Mouse (Mus musculus): Measurements from ENCODE around the gene Psma4. TPM values are rescaled to one million over a fixed set of nuclear protein-coding genes. Genes with fewer than 3 reads are reported as not detected.
"Not testable (repeated sequence)": the region's sequence is repeated elsewhere in the genome, so short reads cannot be mapped to it uniquely, and the experiment has no call there.

Psma4 gene
- polyA plus RNA-seq, 1 experiment from 2014 or later: 201 TPM

DNA sequence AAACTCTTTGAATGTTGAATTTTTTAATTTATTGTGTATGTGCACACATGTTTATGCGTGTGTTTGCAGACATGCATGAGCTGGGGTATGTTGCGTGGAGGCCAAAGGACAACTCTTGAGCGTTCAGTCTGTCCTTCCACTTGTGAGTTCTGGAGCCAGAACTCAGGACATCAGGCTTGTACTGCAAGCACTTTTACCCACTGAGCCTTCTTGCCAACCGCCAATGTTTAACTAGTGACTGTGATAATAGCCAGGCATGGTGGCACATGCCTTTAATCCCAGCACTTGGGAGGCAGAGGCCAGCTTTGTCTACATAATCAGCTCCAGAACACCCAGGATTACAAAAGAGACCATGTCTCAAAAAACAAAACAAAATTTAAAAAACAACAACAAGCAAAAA is 8.5 kb upstream of the Psma4 start:
- Histone ChIP-seq H3K9me3 (ENCODE audit: control insufficient read depth, low read length) (no peaks in the 10 kb centered on the region), H3K36me3 (ENCODE audit: control insufficient read depth, insufficient read depth, low read length) (no peaks in the 10 kb centered on the region), H3K27ac (replicated peaks) (no peak overlapping the region), H3K4me1 (replicated peaks; ENCODE audit: control insufficient read depth, insufficient read depth) (no peaks in the 10 kb centered on the region), H3K27me3 (ENCODE audit: control insufficient read depth, insufficient read depth, low read length) (no peaks in the 10 kb centered on the region), H3K4me2 (replicated peaks; ENCODE audit: low read depth) (no peak overlapping the region), H3K4me3 (ENCODE audit: low read depth, low read length) (no peak overlapping the region), H3K9ac (ENCODE audit: low read length) (no peak overlapping the region)
- 84% methylated on average over 4 of the region's 4 CpGs for WGBS
- TF ChIP-seq EP300 (optimal IDR thresholded peaks at IDR 0.05) (no peak), CTCF (IDR thresholded peaks at IDR 0.05; ENCODE audit: low read depth) (no peak)
- no peak for ATAC-seq (ENCODE audit: low FRiP score, low TSS enrichment)
- DNase-seq (ENCODE audit: low spot score): no peak

- DNase-seq (ENCODE audit: low spot score) (no peak), ATAC-seq (ENCODE audit: low FRiP score, low TSS enrichment) (no peak)
- WGBS: 70% methylated on average over 2 of the region's 2 CpGs
- Histone ChIP-seq H3K36me3 (ENCODE audit: control insufficient read depth, insufficient read depth, low read length) (no peaks in the 10 kb centered on the region), H3K27me3 (ENCODE audit: control insufficient read depth, insufficient read depth, low read length) (no peaks in the 10 kb centered on the region), H3K9me3 (ENCODE audit: control insufficient read depth, low read length) (no peaks in the 10 kb centered on the region), H3K27ac (replicated peaks) (no peak overlapping the region), H3K4me3 (ENCODE audit: low read depth, low read length) (no peak overlapping the region), H3K9ac (ENCODE audit: low read length) (no peak overlapping the region), H3K4me2 (replicated peaks; ENCODE audit: low read depth) (no peak overlapping the region), H3K4me1 (replicated peaks; ENCODE audit: control insufficient read depth, insufficient read depth) (no peaks in the 10 kb centered on the region)
- TF ChIP-seq CTCF (IDR thresholded peaks at IDR 0.05; ENCODE audit: low read depth) (peak; percentile 18; the same call in 1 of the 2 replicates), EP300 (optimal IDR thresholded peaks at IDR 0.05) (no peak)
These were observed 6.1 kb upstream of the Psma4 start for GRCm38 (mm10) chr9:54944467-54944866.

- Histone ChIP-seq H3K4me3 (ENCODE audit: low read depth, low read length) (no peak overlapping the region), H3K27ac (replicated peaks) (no peak overlapping the region), H3K27me3 (ENCODE audit: control insufficient read depth, insufficient read depth, low read length) (no peaks in the 10 kb centered on the region), H3K4me1 (replicated peaks; ENCODE audit: control insufficient read depth, insufficient read depth) (no peaks in the 10 kb centered on the region), H3K4me2 (replicated peaks; ENCODE audit: low read depth) (no peak overlapping the region), H3K36me3 (ENCODE audit: control insufficient read depth, insufficient read depth, low read length) (no peaks in the 10 kb centered on the region), H3K9me3 (ENCODE audit: control insufficient read depth, low read length) (no peaks in the 10 kb centered on the region), H3K9ac (ENCODE audit: low read length) (no peak overlapping the region)
- DNase-seq (ENCODE audit: low spot score): no peak
- ATAC-seq (ENCODE audit: low FRiP score, low TSS enrichment): no peak
- TF ChIP-seq CTCF (IDR thresholded peaks at IDR 0.05; ENCODE audit: low read depth): no peak
- no peak for TF ChIP-seq EP300 (optimal IDR thresholded peaks at IDR 0.05)
- 71% methylated on average over 16 of the region's 16 CpGs for WGBS
These were observed 4.3 kb upstream of the Psma4 start for GRCm38 (mm10) chr9:54946256-54946655.

DNA sequence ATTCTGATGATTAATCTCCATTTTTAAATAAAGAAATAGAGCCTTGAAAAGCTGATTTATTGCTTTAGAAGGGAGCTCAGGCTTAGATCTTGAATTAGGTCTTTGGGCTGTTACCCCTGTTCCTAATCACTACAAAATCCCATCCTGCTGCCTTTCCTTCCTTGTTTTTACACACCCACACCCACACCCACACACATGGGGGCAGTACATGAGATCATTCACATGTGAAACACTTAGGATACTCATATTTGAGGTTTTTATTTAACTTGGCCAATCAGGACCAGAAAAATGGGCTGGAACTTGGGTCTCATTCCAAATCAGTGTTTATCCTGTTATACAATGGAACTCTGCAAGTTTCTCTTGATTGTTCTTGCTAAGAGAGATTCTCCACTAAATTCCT is 1.1 kb upstream of the Psma4 start:
- peaks cover 6% of the 10 kb centered on the region; the same call in 1 of the 2 replicates for H3K36me3 ChIP-seq (ENCODE audit: control insufficient read depth, insufficient read depth, low read length)
- DNase-seq (ENCODE audit: low spot score) (no peak), ATAC-seq (ENCODE audit: low FRiP score, low TSS enrichment) (no peak)
- TF ChIP-seq CTCF (IDR thresholded peaks at IDR 0.05; ENCODE audit: low read depth): no peak
- no peak for TF ChIP-seq EP300 (optimal IDR thresholded peaks at IDR 0.05)
- no peaks in the 10 kb centered on the region for H3K9me3 ChIP-seq (ENCODE audit: control insufficient read depth, low read length)
- H3K27ac ChIP-seq (replicated peaks): no peak overlapping the region
- no peaks in the 10 kb centered on the region for H3K4me1 ChIP-seq (replicated peaks; ENCODE audit: control insufficient read depth, insufficient read depth)
- no peak overlapping the region for H3K4me2 ChIP-seq (replicated peaks; ENCODE audit: low read depth)
- no peaks in the 10 kb centered on the region for H3K27me3 ChIP-seq (ENCODE audit: control insufficient read depth, insufficient read depth, low read length)
- no peak overlapping the region for H3K9ac ChIP-seq (ENCODE audit: low read length)
- no peak overlapping the region for H3K4me3 ChIP-seq (ENCODE audit: low read depth, low read length)

- H3K27ac ChIP-seq (replicated peaks): peak overlapping the region; percentile 94
- 38% methylated on average over 8 of the region's 8 CpGs for WGBS
These were observed 428 bp upstream of the Psma4 start for GRCm38 (mm10) chr9:54950162-54950561.

DNA sequence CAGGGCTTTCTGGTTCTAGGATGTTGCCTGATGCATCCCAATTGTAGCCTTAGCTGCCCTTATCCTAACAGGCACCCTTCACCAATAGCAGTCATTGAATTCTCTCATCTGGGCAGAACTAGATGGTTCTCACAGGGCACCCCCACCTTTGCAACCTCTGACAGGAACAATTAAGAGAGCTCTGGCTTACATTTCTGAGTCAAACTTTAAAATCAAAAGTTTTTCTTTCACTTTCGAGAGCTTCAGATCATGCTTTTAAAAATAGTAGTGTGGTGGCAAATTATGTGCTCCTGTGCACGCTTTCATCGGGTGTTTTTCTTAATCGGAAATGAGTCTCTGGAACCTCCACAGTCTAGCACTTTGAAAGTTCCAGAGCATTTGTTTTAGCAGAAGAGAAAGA is 10.5 kb downstream of the Psma4 start:
- H3K4me2 ChIP-seq (replicated peaks; ENCODE audit: low read depth): no peak overlapping the region
- H3K36me3 ChIP-seq (ENCODE audit: control insufficient read depth, insufficient read depth, low read length): peaks cover 12% of the 10 kb centered on the region; the same call in 1 of the 2 replicates
- ATAC-seq (ENCODE audit: low FRiP score, low TSS enrichment) (no peak), DNase-seq (ENCODE audit: low spot score) (no peak)
- H3K4me3 ChIP-seq (ENCODE audit: low read depth, low read length): no peak overlapping the region
- no peak overlapping the region for H3K9ac ChIP-seq (ENCODE audit: low read length)
- H3K27me3 ChIP-seq (ENCODE audit: control insufficient read depth, insufficient read depth, low read length): no peaks in the 10 kb centered on the region
- no peaks in the 10 kb centered on the region for H3K4me1 ChIP-seq (replicated peaks; ENCODE audit: control insufficient read depth, insufficient read depth)
- 86% methylated on average over 4 of the region's 4 CpGs for whole genome bisulfite sequencing
- no peaks in the 10 kb centered on the region for H3K9me3 ChIP-seq (ENCODE audit: control insufficient read depth, low read length)
- TF ChIP-seq EP300 (optimal IDR thresholded peaks at IDR 0.05) (no peak), CTCF (IDR thresholded peaks at IDR 0.05; ENCODE audit: low read depth) (no peak)
- no peak overlapping the region for H3K27ac ChIP-seq (replicated peaks)

More at GRCm38 (mm10) chr9:54950162-54950561, 428 bp upstream of the Psma4 start:
- ATAC-seq (ENCODE audit: low FRiP score, low TSS enrichment); H3K27me3 ChIP-seq (ENCODE audit: control insufficient read depth, insufficient read depth, low read length); H3K9me3 ChIP-seq (ENCODE audit: control insufficient read depth, low read length); DNase-seq (ENCODE audit: low spot score); H3K4me1 ChIP-seq (replicated peaks; ENCODE audit: control insufficient read depth, insufficient read depth); H3K36me3 ChIP-seq (ENCODE audit: control insufficient read depth, insufficient read depth, low read length): not testable (repeated sequence)
- Histone ChIP-seq H3K9ac (ENCODE audit: low read length) (peak overlapping the region; percentile 32; the same call in 1 of the 2 replicates), H3K4me2 (replicated peaks; ENCODE audit: low read depth) (peak overlapping the region; percentile 81), H3K4me3 (ENCODE audit: low read depth, low read length) (peak overlapping the region; percentile 88)
